Mouse (Mus musculus) small intestine, adult 2 months (tissue): ENCODE data around the gene Stab1.

Experiments used
- CTCF ChIP-seq: fragments of 200-500 bp; IDR thresholded peaks from 2 replicates; pipeline ENCODE4 v1.5.1; 2012; ENCODE audit warnings: low read depth, mild to moderate bottlenecking, control low read depth, inconsistent platforms, low read length, moderate library complexity, mixed read lengths; ENCODE audit not compliant: insufficient replicate concordance, insufficient read length; ENCODE audit errors: extremely low read depth
- POLR2A ChIP-seq: fragments of 200-500 bp; IDR thresholded peaks from 2 replicates; pipeline ENCODE4 v1.6.1; 2012; ENCODE audit warnings: low read depth, mild to moderate bottlenecking, control low read depth, inconsistent platforms, low read length, moderate library complexity

DNA sequence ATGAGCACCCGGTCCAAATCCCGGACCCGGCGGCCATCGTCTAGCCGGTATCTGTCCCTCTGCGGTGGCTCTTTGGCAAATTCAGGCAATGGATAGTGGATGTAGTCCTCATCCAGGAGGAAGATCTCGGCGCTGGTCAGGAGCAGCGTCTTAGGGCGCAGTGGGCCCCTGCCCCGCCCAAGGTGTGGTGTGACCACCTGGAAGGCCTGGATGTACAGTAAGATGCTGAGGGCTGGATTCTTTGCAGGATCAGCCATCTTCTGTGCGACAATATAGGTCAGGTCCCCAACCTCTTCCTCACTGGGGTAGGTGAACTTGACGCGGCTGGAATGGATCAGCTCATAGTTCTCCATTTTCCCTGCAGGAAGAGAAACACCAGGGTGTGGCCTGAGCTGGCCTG, 3.4 kb upstream of the Stab1 start:
- no peak for TF ChIP-seq CTCF
- no peak for TF ChIP-seq POLR2A
